Mouse (Mus musculus) midbrain, embryonic 11.5 days (tissue): ENCODE results near the gene Chkb. TPM values are rescaled to one million over a fixed set of nuclear protein-coding genes. Genes with fewer than 3 reads are reported as not detected.

Source experiments
- ATAC-seq: fragments of 200-750 bp; cut with Nextera tagmentation; 2 replicates; pipeline ENCODE4 v1.8.0; 2017; ENCODE audit warnings: moderate TSS enrichment, moderate library complexity; ENCODE audit not compliant: low FRiP score
- DNase-seq: peaks from one replicate; pipeline ENCODE4 v3.0.0; 2015; ENCODE audit warnings: low spot score; ENCODE audit errors: missing footprints
- H3K27ac ChIP-seq: fragments of 300-500 bp; sonication (generic); 2 replicates; pipeline ENCODE4 v1.5.1; 2014; ENCODE audit warnings: low read depth, low read length
- H3K27me3 ChIP-seq: fragments of 300-500 bp; sonication (generic); 2 replicates; pipeline ENCODE4 v1.6.1; 2014; ENCODE audit warnings: mild to moderate bottlenecking, low read length, moderate library complexity, mixed read lengths; ENCODE audit not compliant: control insufficient read depth, insufficient read depth
- H3K36me3 ChIP-seq: fragments of 300-500 bp; sonication (generic); 2 replicates; pipeline ENCODE4 v1.6.1; 2014; ENCODE audit warnings: mild to moderate bottlenecking, low read length, moderate library complexity, mixed read lengths; ENCODE audit not compliant: control insufficient read depth, insufficient read depth
- H3K4me1 ChIP-seq: fragments of 300-500 bp; sonication (generic); 2 replicates; pipeline ENCODE4 v1.6.1; 2014; ENCODE audit warnings: low read length; ENCODE audit not compliant: control insufficient read depth, insufficient read depth
- H3K4me2 ChIP-seq: fragments of 300-500 bp; sonication (generic); 2 replicates; pipeline ENCODE4 v1.6.1; 2014; ENCODE audit warnings: mild to moderate bottlenecking, moderate library complexity
- H3K4me3 ChIP-seq: fragments of 300-500 bp; sonication (generic); 2 replicates; pipeline ENCODE4 v1.5.1; 2014; ENCODE audit warnings: low read depth, low read length
- H3K9ac ChIP-seq: fragments of 300-500 bp; sonication (generic); 2 replicates; pipeline ENCODE4 v1.6.1; 2014; ENCODE audit warnings: low read length
- H3K9me3 ChIP-seq: fragments of 300-500 bp; sonication (generic); 2 replicates; pipeline ENCODE4 v1.6.1; 2016; ENCODE audit warnings: low read length; ENCODE audit not compliant: control insufficient read depth
- WGBS: fragments of 180-500 bp; shearing (Covaris S2); extraction: QIAGEN DNeasy Blood & Tissue Kit; methylation state at CpG from one replicate; pipeline ENCODE4 v1.1.7; 2014; 5-methylcytosine and 5-hydroxymethylcytosine counted together
- polyA plus RNA-seq: library from polyadenylated mRNA; unstranded; fragments of >200 nt; fragmentation: Nextera tagmentation; extraction: Ambion mirVana; gene quantifications from 2 replicates; pipeline ENCODE4 v1.2.1, GENCODE M21; 2014

The Chkb gene
- polyA plus RNA-seq, 1 experiment from 2014 or later, result 49.6 TPM

- no peak for ATAC-seq
Measured at GRCm38 (mm10) chr15:89473921-89474320, 44.2 kb upstream of the Chkb start.

GRCm38 (mm10) chr15:89473370-89473769 is 43.7 kb upstream of the Chkb start:
- 82% methylated on average over 9 of the region's 9 CpGs for WGBS
- Histone ChIP-seq H3K4me1 (peaks cover 5% of the 10 kb centered on the region; the same call in 1 of the 2 replicates), H3K36me3 (no peaks in the 10 kb centered on the region), H3K9me3 (no peaks in the 10 kb centered on the region), H3K9ac (no peak overlapping the region), H3K27me3 (no peaks in the 10 kb centered on the region), H3K4me2 (no peak overlapping the region), H3K4me3 (no peak overlapping the region), H3K27ac (no peak overlapping the region)
- DNase-seq (no peak), ATAC-seq (no peak)

More at GRCm38 (mm10) chr15:89473921-89474320, 44.2 kb upstream of the Chkb start:
- 95% methylated on average over 8 of the region's 8 CpGs for WGBS
- Histone ChIP-seq H3K27me3 (no peaks in the 10 kb centered on the region), H3K9ac (no peak overlapping the region), H3K4me1 (peaks cover 5% of the 10 kb centered on the region; the same call in 1 of the 2 replicates), H3K27ac (no peak overlapping the region), H3K4me2 (no peak overlapping the region), H3K9me3 (no peaks in the 10 kb centered on the region), H3K36me3 (no peaks in the 10 kb centered on the region), H3K4me3 (no peak overlapping the region)
- DNase-seq, result no peak

- H3K9me3 ChIP-seq, result no peaks in the 10 kb centered on the region
- 95% methylated on average over 4 of the region's 4 CpGs for WGBS
- DNase-seq, result no peak
- no peak overlapping the region for H3K4me2 ChIP-seq
- H3K4me1 ChIP-seq, result peaks cover 5% of the 10 kb centered on the region; the same call in 1 of the 2 replicates
- H3K4me3 ChIP-seq, result no peak overlapping the region
- H3K27ac ChIP-seq, result no peak overlapping the region
- no peak for ATAC-seq
- H3K9ac ChIP-seq, result no peak overlapping the region
- no peaks in the 10 kb centered on the region for H3K27me3 ChIP-seq
- no peaks in the 10 kb centered on the region for H3K36me3 ChIP-seq
Measured at GRCm38 (mm10) chr15:89471476-89471875, 41.8 kb upstream of the Chkb start.

- ATAC-seq (no peak), DNase-seq (peak; percentile 89)
- H3K4me3 ChIP-seq, result no peak overlapping the region
- 28% methylated on average over 2 of the region's 2 CpGs for WGBS
- no peaks in the 10 kb centered on the region for H3K36me3 ChIP-seq
- H3K27ac ChIP-seq, result no peak overlapping the region
- H3K9me3 ChIP-seq, result no peaks in the 10 kb centered on the region
- H3K4me1 ChIP-seq, result no peaks in the 10 kb centered on the region
- H3K9ac ChIP-seq, result no peak overlapping the region
- H3K4me2 ChIP-seq, result no peak overlapping the region
- no peaks in the 10 kb centered on the region for H3K27me3 ChIP-seq
Measured at GRCm38 (mm10) chr15:89468577-89468976, 38.9 kb upstream of the Chkb start.

GRCm38 (mm10) chr15:89465052-89465451 is 35.3 kb upstream of the Chkb start:
- no peak for ATAC-seq
- Histone ChIP-seq H3K4me3 (no peak overlapping the region), H3K4me2 (no peak overlapping the region), H3K9ac (no peak overlapping the region), H3K9me3 (no peaks in the 10 kb centered on the region), H3K27me3 (no peaks in the 10 kb centered on the region), H3K4me1 (no peaks in the 10 kb centered on the region), H3K27ac (no peak overlapping the region), H3K36me3 (peaks cover 6% of the 10 kb centered on the region; the same call in 1 of the 2 replicates)
- no peak for DNase-seq
- 4% methylated on average over 1 of the region's 1 CpGs for WGBS

GRCm38 (mm10) chr15:89463334-89464235 is 33.9 kb upstream of the Chkb start:
- H3K27ac ChIP-seq, result no peak overlapping the region
- H3K36me3 ChIP-seq, result peaks cover 6% of the 10 kb centered on the region; the same call in 1 of the 2 replicates
- H3K4me1 ChIP-seq, result no peaks in the 10 kb centered on the region
- no peak overlapping the region for H3K9ac ChIP-seq
- ATAC-seq (no peak), DNase-seq (no peak)
- H3K4me3 ChIP-seq, result no peak overlapping the region
- H3K9me3 ChIP-seq, result no peaks in the 10 kb centered on the region
- 66% methylated on average over 5 of the region's 5 CpGs for WGBS
- no peaks in the 10 kb centered on the region for H3K27me3 ChIP-seq
- no peak overlapping the region for H3K4me2 ChIP-seq

- Histone ChIP-seq H3K4me2 (no peak overlapping the region), H3K27me3 (no peaks in the 10 kb centered on the region), H3K36me3 (peaks cover 16% of the 10 kb centered on the region; the same call in 1 of the 2 replicates), H3K9ac (no peak overlapping the region), H3K9me3 (no peaks in the 10 kb centered on the region), H3K27ac (no peak overlapping the region), H3K4me1 (no peaks in the 10 kb centered on the region), H3K4me3 (no peak overlapping the region)
- 80% methylated on average over 7 of the region's 7 CpGs for WGBS
- ATAC-seq (no peak), DNase-seq (no peak)
Measured at GRCm38 (mm10) chr15:89462176-89462575, 32.5 kb upstream of the Chkb start.

- H3K27ac ChIP-seq, result no peak overlapping the region
- DNase-seq, result no peak
- no peak overlapping the region for H3K4me2 ChIP-seq
- ATAC-seq, result no peak
- no peaks in the 10 kb centered on the region for H3K4me1 ChIP-seq
- H3K9me3 ChIP-seq, result no peaks in the 10 kb centered on the region
- peaks cover 22% of the 10 kb centered on the region; the same call in 1 of the 2 replicates for H3K36me3 ChIP-seq
- H3K4me3 ChIP-seq, result no peak overlapping the region
- WGBS, result 85% methylated on average over 15 of the region's 15 CpGs
- no peak overlapping the region for H3K9ac ChIP-seq
- H3K27me3 ChIP-seq, result no peaks in the 10 kb centered on the region
Measured at GRCm38 (mm10) chr15:89461321-89461720, 31.6 kb upstream of the Chkb start.

GRCm38 (mm10) chr15:89460298-89460697 is 30.6 kb upstream of the Chkb start:
- peaks cover 22% of the 10 kb centered on the region; the same call in 1 of the 2 replicates for H3K36me3 ChIP-seq
- ATAC-seq, result no peak

More at GRCm38 (mm10) chr15:89460298-89460697, 30.6 kb upstream of the Chkb start:
- Histone ChIP-seq H3K9ac (no peak overlapping the region), H3K9me3 (no peaks in the 10 kb centered on the region), H3K4me1 (peaks cover 2% of the 10 kb centered on the region; the same call in 1 of the 2 replicates), H3K27me3 (no peaks in the 10 kb centered on the region), H3K4me2 (no peak overlapping the region), H3K4me3 (no peak overlapping the region), H3K27ac (no peak overlapping the region)
- DNase-seq, result no peak
- WGBS, result 76% methylated on average over 10 of the region's 10 CpGs
